Mouse (Mus musculus) liver, postnatal 0 days (tissue): ENCODE measurements at regions not wholly inside any gene's neighbourhood (a gene's known extent, or its start where the extent isn't known, plus 50 kb on each side); places are given as distances from the start of the nearest gene placed in this dataset.

Experiments
- CTCF ChIP-seq: sonication (generic); IDR thresholded peaks from 2 replicates; pipeline ENCODE4 v1.5.1; 2016; ENCODE audit warnings: antibody characterized with exemption, low read depth
- EP300 ChIP-seq: IDR thresholded peaks from 2 replicates; pipeline ENCODE4 v1.6.1; 2016; ENCODE audit warnings: antibody characterized with exemption, low read depth, mild to moderate bottlenecking

GRCm38 (mm10) chr8:103763821-103764220 is 337.6 kb upstream of the Cdh5 start:
- TF ChIP-seq CTCF (no peak), EP300 (no peak)
